Mouse (Mus musculus) frontal cortex, postnatal 14 days (tissue): ENCODE results near the gene Fras1.

ENCODE experiments used
- DNase-seq, 2 experiments: peaks; one replicate each; pipeline ENCODE4 v3.0.0; 2022; ENCODE audit warnings: low spot score in 2 of 2

Fras1 gene

GRCm38 (mm10) chr5:96482054-96482453, 108.3 kb downstream of the Fras1 start:
- no peak for DNase-seq

- no peak for DNase-seq
Observed at GRCm38 (mm10) chr5:96492497-96492896, 118.7 kb downstream of the Fras1 start.

GRCm38 (mm10) chr5:96494502-96495292, 120.9 kb downstream of the Fras1 start:
- DNase-seq, result no peak

DNA sequence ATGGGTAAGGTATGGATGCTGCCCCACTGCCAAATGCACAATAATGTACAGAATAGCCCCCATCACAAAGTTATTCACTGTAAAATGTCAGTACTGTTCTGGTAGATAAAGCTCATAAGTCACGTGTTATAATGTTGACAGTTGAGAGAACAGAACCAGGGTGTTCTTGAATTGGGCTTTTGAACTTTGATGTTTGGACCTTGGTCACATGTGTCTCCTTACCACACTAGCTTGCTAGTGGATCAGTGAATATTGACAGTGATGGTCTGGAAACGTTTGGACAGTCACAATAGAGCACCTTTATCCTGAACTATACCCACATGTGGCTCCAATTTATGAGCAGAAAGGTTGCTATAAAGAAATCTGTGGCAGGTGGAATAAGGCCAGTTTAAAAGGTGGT, 124.3 kb downstream of the Fras1 start:
- no peak for DNase-seq

DNA sequence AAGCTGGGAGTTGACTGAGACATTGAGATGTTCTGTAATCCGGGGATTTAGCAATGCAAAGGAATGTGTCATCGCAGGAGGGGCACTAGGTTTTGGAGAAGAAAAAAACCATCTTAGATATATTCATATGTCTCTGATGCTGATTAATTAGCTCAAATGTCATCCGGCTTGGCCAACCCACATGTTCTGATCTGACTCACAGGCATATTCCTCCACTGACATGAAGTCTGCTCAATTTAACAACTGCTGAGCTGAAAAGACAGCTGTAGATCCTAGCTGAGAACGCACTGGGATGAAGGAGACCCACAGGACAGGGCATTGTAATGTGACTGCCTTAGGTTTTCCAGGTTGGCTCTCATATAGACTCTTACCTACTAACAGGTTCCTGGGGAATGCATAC, 128.0 kb downstream of the Fras1 start:
- no peak for DNase-seq

DNA sequence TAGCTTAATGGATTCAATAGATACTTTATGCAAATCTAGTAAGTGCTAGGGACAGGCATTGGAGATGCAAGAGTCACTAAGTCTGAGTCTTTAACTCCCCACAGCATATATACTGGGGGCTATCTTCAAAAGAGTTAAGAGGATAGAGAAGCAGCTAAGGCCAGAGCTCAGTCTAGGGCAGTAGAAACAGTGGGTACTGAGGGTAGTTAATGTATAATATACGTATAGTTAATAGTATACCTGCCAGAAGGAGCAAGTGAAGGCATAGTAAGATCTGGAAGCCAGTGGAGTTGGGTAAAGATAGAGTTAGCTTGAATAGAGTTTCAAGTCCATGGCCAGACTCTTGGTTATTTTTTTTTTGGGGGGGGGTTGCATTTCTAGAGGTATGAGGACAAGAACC, 128.6 kb downstream of the Fras1 start:
- DNase-seq, result no peak

- no peak for DNase-seq
Observed at GRCm38 (mm10) chr5:96511005-96511404, 137.2 kb downstream of the Fras1 start.

- DNase-seq, result no peak
Observed at GRCm38 (mm10) chr5:96513327-96513726, 139.6 kb downstream of the Fras1 start.

DNA sequence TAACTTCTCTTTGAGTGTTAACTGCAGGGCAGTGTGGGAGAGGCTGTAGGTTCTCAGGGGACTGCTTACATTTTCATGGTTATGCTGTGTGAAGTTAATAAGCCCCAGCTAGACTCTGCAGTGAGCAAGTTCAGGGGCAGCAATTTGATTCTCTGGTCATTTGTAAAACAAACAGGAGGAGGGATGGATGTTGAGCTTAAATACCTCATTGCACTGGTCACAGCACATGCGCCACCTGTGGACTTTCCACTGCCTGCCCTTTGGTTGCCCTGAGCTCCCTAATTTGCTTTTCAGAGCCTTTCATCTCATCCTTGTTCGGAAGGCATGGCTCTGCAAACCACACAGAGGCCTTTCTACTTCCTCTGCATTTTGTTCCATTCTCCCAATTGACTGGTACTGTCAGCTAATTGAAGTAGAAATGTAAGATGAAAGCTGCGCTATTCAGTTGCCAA, 142.1 kb downstream of the Fras1 start:
- no peak for DNase-seq

DNA sequence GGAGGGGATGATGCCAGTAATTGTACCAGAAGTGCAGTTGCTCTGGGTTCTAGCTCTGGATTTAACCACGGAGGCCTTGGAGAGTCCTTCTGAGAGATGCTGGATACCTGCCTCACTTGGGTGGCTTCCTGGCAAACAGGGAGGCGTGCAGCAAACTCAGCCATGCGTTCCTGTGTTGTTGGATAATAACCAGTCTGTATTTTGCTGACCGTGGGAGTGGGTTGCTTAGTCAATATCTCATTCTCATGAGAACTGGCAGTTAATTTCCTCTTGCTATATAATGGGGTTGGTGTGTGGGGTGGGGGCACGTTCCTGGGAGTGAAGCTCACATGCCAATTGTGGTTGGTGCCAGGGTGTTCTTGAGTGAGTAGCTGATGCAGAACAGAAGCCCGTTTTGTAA, 142.6 kb downstream of the Fras1 start:
- DNase-seq, result no peak

DNA sequence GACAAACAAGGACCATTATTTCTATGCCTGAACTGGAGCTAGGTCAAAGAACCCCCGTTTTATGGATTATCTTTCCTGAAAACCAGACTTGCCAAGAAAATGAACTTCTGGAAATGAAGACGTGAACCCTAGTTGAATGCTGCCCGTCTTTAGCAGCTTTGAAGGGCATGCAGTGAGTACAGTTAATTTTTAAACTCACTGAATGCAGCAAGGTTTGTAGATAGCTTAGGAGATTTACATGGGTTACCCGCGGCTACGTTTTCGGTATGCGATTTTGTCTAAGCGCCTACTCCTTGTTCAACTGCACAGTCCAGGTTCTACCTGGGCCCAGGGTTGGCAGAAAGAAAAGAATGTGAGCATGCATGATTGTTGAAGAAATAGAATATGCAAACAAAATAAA, 147.8 kb downstream of the Fras1 start:
- no peak for DNase-seq

GRCm38 (mm10) chr5:96522909-96523409, 149.2 kb downstream of the Fras1 start:
- DNase-seq, result no peak

GRCm38 (mm10) chr5:96528296-96528695, 154.5 kb downstream of the Fras1 start:
- no peak for DNase-seq

DNA sequence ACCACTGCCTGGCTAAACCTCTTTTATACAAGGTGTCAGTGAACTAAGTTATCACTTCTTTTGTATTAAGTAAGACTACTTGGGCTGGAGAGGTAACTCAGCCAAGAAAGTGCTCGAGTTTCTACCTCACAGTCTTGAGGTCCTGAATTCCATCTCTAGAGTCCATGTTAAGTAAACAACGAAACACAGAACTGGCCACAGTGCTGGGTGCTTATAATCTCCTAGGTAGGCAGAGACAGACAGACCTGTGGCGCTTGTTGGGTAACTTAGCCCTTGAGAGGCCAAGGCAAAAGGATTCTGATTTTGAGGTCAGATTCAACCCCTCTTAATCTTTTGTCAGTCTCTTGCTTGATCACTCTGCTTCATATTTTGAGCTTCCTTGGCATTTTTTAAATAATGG, 156.8 kb downstream of the Fras1 start:
- DNase-seq, result no peak

GRCm38 (mm10) chr5:96531962-96532361, 158.2 kb downstream of the Fras1 start:
- DNase-seq, result no peak

DNA sequence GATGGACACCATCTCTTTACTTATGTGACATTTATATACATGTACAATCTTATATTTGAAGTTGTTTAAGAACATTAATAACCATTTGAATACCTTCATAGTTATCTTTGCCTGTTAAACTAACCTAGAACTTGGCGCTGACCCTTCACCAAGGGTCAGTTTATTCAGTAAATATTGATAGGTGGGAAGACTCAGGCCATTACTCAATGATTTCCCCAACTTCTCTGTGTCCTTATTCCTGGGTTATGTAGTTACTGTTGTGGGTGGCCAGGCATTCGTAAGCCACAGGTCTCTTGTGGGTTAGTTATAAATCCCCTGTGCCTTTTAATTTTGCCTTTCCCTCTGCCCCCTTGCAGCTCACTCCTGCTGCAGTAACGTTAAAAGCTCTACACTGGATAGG, 162.8 kb downstream of the Fras1 start:
- no peak for DNase-seq

DNA sequence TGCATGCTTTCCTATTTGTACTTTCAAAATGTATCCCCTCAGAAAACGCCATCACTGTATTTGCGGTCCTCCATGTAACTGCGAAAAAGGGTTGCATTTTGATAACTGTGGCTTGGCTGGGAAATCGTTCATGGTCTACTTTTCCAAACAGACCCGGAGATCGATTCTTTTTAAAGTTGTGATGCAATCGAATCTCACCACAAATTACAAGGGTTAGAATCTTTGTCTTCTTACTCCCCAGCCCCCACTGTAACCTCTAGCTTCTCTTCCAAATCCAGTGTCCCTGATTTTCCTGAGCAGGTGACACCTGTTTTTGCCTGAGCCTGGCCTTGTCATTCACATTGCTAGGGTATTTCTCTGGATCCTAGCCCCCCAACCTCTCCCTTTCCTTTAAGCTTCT, 163.2 kb downstream of the Fras1 start:
- DNase-seq, result no peak

DNA sequence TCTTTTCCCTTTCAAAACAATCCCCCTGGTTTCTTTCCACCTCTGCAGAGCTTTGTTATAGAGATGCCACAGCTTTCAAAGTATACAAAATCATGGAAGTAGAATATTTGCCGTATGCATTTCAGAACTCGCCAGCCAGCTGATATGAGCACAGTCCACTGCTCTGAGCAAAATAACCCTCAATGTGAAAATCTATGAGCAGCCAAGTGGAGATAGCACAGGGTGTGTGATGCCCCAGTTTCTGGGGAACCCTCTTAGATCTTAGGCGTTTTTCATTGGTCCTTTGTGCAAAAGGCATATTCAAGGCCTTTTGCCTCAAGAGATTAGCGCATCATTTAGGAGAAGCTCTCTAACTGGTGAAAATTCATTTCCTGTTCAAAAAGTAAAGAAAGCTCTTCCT, 170.4 kb downstream of the Fras1 start:
- DNase-seq, result no peak

- no peak for DNase-seq
Observed at GRCm38 (mm10) chr5:96545994-96546393, 172.2 kb downstream of the Fras1 start.

DNA sequence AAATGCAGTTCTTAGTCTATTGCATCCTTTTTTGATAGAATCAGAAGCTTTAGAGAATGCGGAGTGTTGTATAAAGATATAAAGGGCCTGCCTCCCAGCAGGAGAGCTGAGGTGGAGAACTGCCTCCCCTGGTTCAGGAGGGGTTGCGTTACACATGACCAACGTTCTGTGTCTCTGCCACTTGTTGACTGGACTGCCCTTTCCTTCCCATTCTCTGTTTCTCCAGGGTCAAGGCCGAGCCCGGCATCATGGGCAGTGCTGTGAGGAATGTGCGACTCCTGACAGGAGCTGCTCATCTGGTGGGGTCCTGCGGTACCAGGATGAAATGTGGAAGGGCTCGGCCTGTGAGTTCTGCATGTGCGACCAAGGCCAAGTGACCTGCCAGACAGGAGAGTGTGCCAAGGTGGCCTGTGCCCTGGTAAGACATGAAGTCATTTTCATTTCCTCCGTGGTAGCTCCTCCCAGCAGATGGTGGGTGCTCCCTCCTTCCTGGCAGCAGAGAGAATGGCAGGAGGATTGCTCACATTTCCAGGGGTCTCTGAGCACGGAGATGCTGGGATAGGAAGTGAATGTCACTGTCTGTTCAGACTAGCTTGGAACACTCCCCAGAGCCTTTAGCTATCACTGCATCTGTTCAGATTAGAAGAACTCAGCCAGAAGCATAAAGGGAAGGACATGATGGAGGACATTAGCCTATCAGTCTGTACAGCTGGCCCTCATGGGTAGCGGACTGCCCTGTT, 181.4 kb downstream of the Fras1 start:
- no peak for DNase-seq

GRCm38 (mm10) chr5:96558049-96558804, 184.5 kb downstream of the Fras1 start:
- no peak for DNase-seq

DNA sequence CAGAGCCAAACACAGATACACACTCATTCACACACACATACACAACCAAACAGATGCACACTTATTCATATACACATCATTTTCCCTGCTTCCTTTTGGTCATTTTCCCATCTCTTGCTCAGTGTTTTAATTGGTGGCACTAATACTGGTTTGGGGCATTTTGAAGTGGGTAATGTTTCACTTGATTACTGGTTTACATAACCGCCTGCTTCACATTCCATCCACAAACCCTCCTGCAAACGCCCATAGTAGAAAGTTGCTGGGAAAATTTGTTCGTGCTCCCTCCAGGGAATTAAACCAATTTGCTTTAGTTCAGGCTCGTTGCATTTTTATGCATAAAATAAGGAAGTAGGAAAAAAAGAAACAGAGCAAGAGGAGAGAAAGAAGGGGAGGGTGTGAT, 200.8 kb downstream of the Fras1 start:
- no peak for DNase-seq
